Mouse (Mus musculus) hindbrain, embryonic 14.5 days (tissue): ENCODE data around the gene Cyp2b19. TPM values are rescaled to one million over a fixed set of nuclear protein-coding genes. Genes with fewer than 3 reads are reported as not detected.

Experiments
- ATAC-seq: fragments of 200-750 bp; cut with Nextera tagmentation; 2 replicates; pipeline ENCODE4 v1.8.0; 2017; ENCODE audit warnings: moderate number of reproducible peaks, mild to moderate bottlenecking, moderate TSS enrichment, moderate library complexity; ENCODE audit not compliant: low FRiP score
- DNase-seq: peaks from one replicate; pipeline ENCODE4 v3.0.0-alpha.2; 2015; ENCODE audit warnings: low spot score
- H3K27ac ChIP-seq: fragments of 300-500 bp; sonication (generic); 2 replicates; pipeline ENCODE4 v1.5.1; 2014; ENCODE audit warnings: mild to moderate bottlenecking, moderate library complexity
- H3K27me3 ChIP-seq: fragments of 300-500 bp; sonication (generic); 2 replicates; pipeline ENCODE4 v1.6.1; 2014; ENCODE audit warnings: mild to moderate bottlenecking, low read length, mixed read lengths; ENCODE audit not compliant: control insufficient read depth, insufficient read depth
- H3K36me3 ChIP-seq: fragments of 300-500 bp; sonication (generic); replicated peaks from 2 replicates; pipeline ENCODE4 v1.6.1; 2014; ENCODE audit not compliant: control insufficient read depth, insufficient read depth
- H3K4me1 ChIP-seq: fragments of 300-500 bp; sonication (generic); replicated peaks from 2 replicates; pipeline ENCODE4 v1.6.1; 2014; ENCODE audit warnings: antibody characterized with exemption, low read length, mixed read lengths; ENCODE audit not compliant: control insufficient read depth, insufficient read depth
- H3K4me2 ChIP-seq: fragments of 300-500 bp; sonication (generic); replicated peaks from 2 replicates; pipeline ENCODE4 v1.6.1; 2014; ENCODE audit warnings: mild to moderate bottlenecking, moderate library complexity
- H3K4me3 ChIP-seq: fragments of 300-500 bp; sonication (generic); replicated peaks from 2 replicates; pipeline ENCODE4 v1.5.1; 2014; ENCODE audit warnings: mild to moderate bottlenecking, low read length
- H3K9ac ChIP-seq: fragments of 300-500 bp; sonication (generic); 2 replicates; pipeline ENCODE4 v1.6.1; 2014
- H3K9me3 ChIP-seq: fragments of 300-500 bp; sonication (generic); 2 replicates; pipeline ENCODE4 v1.6.1; 2016; ENCODE audit warnings: low read length; ENCODE audit not compliant: control insufficient read depth
- WGBS: fragments of 180-500 bp; shearing (Covaris S2); extraction: QIAGEN DNeasy Blood & Tissue Kit; methylation state at CpG from one replicate; pipeline ENCODE4 v1.1.7; 2014; 5-methylcytosine and 5-hydroxymethylcytosine counted together
- polyA plus RNA-seq: library from polyadenylated mRNA; unstranded; fragments of >200 nt; fragmentation: Nextera tagmentation; extraction: Ambion mirVana; gene quantifications from 2 replicates; pipeline ENCODE4 v1.2.1, GENCODE M21; 2014

Gene Cyp2b19
- polyA plus RNA-seq, 1 experiment from 2014 or later: 0.56 TPM

GRCm38 (mm10) chr7:26800104-26800503 lies 43.2 kb downstream of the Cyp2b19 start:
- no peak overlapping the region for H3K4me2 ChIP-seq
- no peak overlapping the region for H3K9ac ChIP-seq
- no peaks in the 10 kb centered on the region for H3K36me3 ChIP-seq
- H3K4me1 ChIP-seq: no peaks in the 10 kb centered on the region
- H3K27ac ChIP-seq: no peak overlapping the region
- no peaks in the 10 kb centered on the region for H3K9me3 ChIP-seq
- H3K27me3 ChIP-seq: no peaks in the 10 kb centered on the region
- no peak for DNase-seq
- no peak for ATAC-seq
- H3K4me3 ChIP-seq: no peak overlapping the region

GRCm38 (mm10) chr7:26800996-26801395 lies 44.1 kb downstream of the Cyp2b19 start:
- ATAC-seq: no peak
- 89% methylated on average over 1 of the region's 1 CpGs for WGBS

GRCm38 (mm10) chr7:26808592-26808991 lies 51.6 kb downstream of the Cyp2b19 start, which contains the start of gene Cyp2g1:
Gene Cyp2g1 (plus strand): TSS chr7:26808892.
- Histone ChIP-seq H3K36me3 (no peaks in the 10 kb centered on the region), H3K9me3 (no peaks in the 10 kb centered on the region), H3K4me3 (no peak within 1 kb of the TSS), H3K27ac (no peak within 1 kb of the TSS), H3K4me2 (no peak within 1 kb of the TSS), H3K9ac (no peak within 1 kb of the TSS), H3K4me1 (no peaks in the 10 kb centered on the region), H3K27me3 (no peaks in the 10 kb centered on the region)
- WGBS: 98% methylated on average over 2 of the region's 2 CpGs
- DNase-seq (no peak), ATAC-seq (no peak)

More at GRCm38 (mm10) chr7:26800996-26801395, 44.1 kb downstream of the Cyp2b19 start:
- Histone ChIP-seq H3K9me3 (no peaks in the 10 kb centered on the region), H3K27ac (no peak overlapping the region), H3K4me3 (no peak overlapping the region), H3K4me1 (no peaks in the 10 kb centered on the region), H3K27me3 (no peaks in the 10 kb centered on the region), H3K4me2 (no peak overlapping the region), H3K9ac (no peak overlapping the region), H3K36me3 (no peaks in the 10 kb centered on the region)
- no peak for DNase-seq

Other genes starting within 250 kb of the Cyp2b19 start
- not detected in 2 replicates for gene Nlrp9a, start 222.1 kb upstream of the Cyp2b19 start, polyA plus RNA-seq
- not detected in 2 replicates for gene Vmn1r185, start 138.7 kb upstream of the Cyp2b19 start, polyA plus RNA-seq
- not detected in 2 replicates for gene Cyp2b23, start 70.7 kb upstream of the Cyp2b19 start, polyA plus RNA-seq
- gene Cyp2g1, start 51.8 kb downstream of the Cyp2b19 start, polyA plus RNA-seq: not detected in 2 replicates
- 1.3 TPM in 2 replicates for gene Cyp2a5, start 78.2 kb downstream of the Cyp2b19 start, polyA plus RNA-seq
- not detected in 2 replicates for gene Cyp2a22, start 182.2 kb downstream of the Cyp2b19 start, polyA plus RNA-seq